Mouse (Mus musculus) forebrain, embryonic 15.5 days (tissue): ENCODE data around the gene Cyb561. TPM values are rescaled to one million over a fixed set of nuclear protein-coding genes. Genes with fewer than 3 reads are reported as not detected.

Experiments
- ATAC-seq: fragments of 200-750 bp; cut with Nextera tagmentation; replicated peaks from 2 replicates; pipeline ENCODE4 v1.8.0; 2017; ENCODE audit warnings: mild to moderate bottlenecking, moderate TSS enrichment, moderate library complexity
- H3K27ac ChIP-seq: fragments of 300-500 bp; sonication (generic); replicated peaks from 2 replicates; pipeline ENCODE4 v1.5.1; 2015; ENCODE audit warnings: mild to moderate bottlenecking, inconsistent platforms
- H3K27me3 ChIP-seq: fragments of 300-500 bp; sonication (generic); 2 replicates; pipeline ENCODE4 v1.6.1; 2015; ENCODE audit warnings: inconsistent platforms
- H3K36me3 ChIP-seq: fragments of 300-500 bp; sonication (generic); 2 replicates; pipeline ENCODE4 v1.6.1; 2015; ENCODE audit warnings: mild to moderate bottlenecking, inconsistent platforms
- H3K4me1 ChIP-seq: fragments of 300-500 bp; sonication (generic); 2 replicates; pipeline ENCODE4 v1.6.1; 2015; ENCODE audit warnings: inconsistent platforms
- H3K4me2 ChIP-seq: fragments of 300-500 bp; sonication (generic); replicated peaks from 2 replicates; pipeline ENCODE4 v1.6.1; 2015; ENCODE audit warnings: mild to moderate bottlenecking, inconsistent platforms
- H3K4me3 ChIP-seq: fragments of 300-500 bp; sonication (generic); 2 replicates; pipeline ENCODE4 v1.5.1; 2015; ENCODE audit warnings: mild to moderate bottlenecking, inconsistent platforms
- H3K9ac ChIP-seq: fragments of 300-500 bp; sonication (generic); replicated peaks from 2 replicates; pipeline ENCODE4 v1.6.1; 2015; ENCODE audit warnings: mild to moderate bottlenecking, inconsistent platforms
- H3K9me3 ChIP-seq: fragments of 300-500 bp; sonication (generic); 2 replicates; pipeline ENCODE4 v1.6.1; 2016; ENCODE audit warnings: inconsistent platforms
- WGBS: fragments of 180-500 bp; shearing (Covaris S2); methylation state at CpG from one replicate; pipeline ENCODE4 v1.1.7; 2015; ENCODE audit warnings: mixed read lengths; 5-methylcytosine and 5-hydroxymethylcytosine counted together
- polyA plus RNA-seq: library from polyadenylated mRNA; unstranded; fragments of >200 nt; fragmentation: Nextera tagmentation; extraction: Ambion mirVana; gene quantifications from 2 replicates; pipeline ENCODE4 v1.2.1, GENCODE M21; 2015

Cyb561 gene
- 32.3 and 32.5 TPM in 2 replicates for polyA plus RNA-seq

- no peak for ATAC-seq
- Histone ChIP-seq H3K36me3 (no peaks in the 10 kb centered on the region), H3K9ac (no peak within 1 kb of the TSS), H3K4me3 (no peak within 1 kb of the TSS), H3K27me3 (no peaks in the 10 kb centered on the region), H3K4me2 (no peak within 1 kb of the TSS), H3K4me1 (no peaks in the 10 kb centered on the region), H3K9me3 (no peaks in the 10 kb centered on the region), H3K27ac (no peak within 1 kb of the TSS)
- WGBS: 81% methylated on average over 12 of the region's 12 CpGs
Observed at GRCm38 (mm10) chr11:105952911-105953386, at the start of gene Cyb561. TSS of gene Cyb561 (minus strand) at chr11:105953336.

- WGBS: 42% methylated on average over 4 of the region's 4 CpGs
- no peaks in the 10 kb centered on the region for H3K9me3 ChIP-seq
- H3K36me3 ChIP-seq: no peaks in the 10 kb centered on the region
- no peak overlapping the region for H3K4me3 ChIP-seq
- H3K27ac ChIP-seq: no peak overlapping the region
- H3K4me1 ChIP-seq: no peaks in the 10 kb centered on the region
- ATAC-seq: no peak
- no peak overlapping the region for H3K9ac ChIP-seq
- no peaks in the 10 kb centered on the region for H3K27me3 ChIP-seq
- H3K4me2 ChIP-seq: no peak overlapping the region
Observed at GRCm38 (mm10) chr11:106001718-106002117, 48.6 kb upstream of the Cyb561 start.

- Histone ChIP-seq H3K4me2 (no peak overlapping the region), H3K27ac (no peak overlapping the region), H3K4me1 (no peaks in the 10 kb centered on the region), H3K27me3 (no peaks in the 10 kb centered on the region), H3K9me3 (no peaks in the 10 kb centered on the region), H3K4me3 (no peak overlapping the region), H3K9ac (no peak overlapping the region), H3K36me3 (no peaks in the 10 kb centered on the region)
- no peak for ATAC-seq
- 93% methylated on average over 6 of the region's 6 CpGs for WGBS
Observed at GRCm38 (mm10) chr11:106000062-106000461, 46.9 kb upstream of the Cyb561 start.

- H3K36me3 ChIP-seq: no peaks in the 10 kb centered on the region
Observed at GRCm38 (mm10) chr11:105994375-105994774, 41.2 kb upstream of the Cyb561 start, which contains the start of gene Ace3. TSS of gene Ace3 (plus strand) at chr11:105994675.

GRCm38 (mm10) chr11:105990231-105990630, 37.1 kb upstream of the Cyb561 start:
- H3K27me3 ChIP-seq: no peaks in the 10 kb centered on the region
- no peak overlapping the region for H3K9ac ChIP-seq
- H3K36me3 ChIP-seq: no peaks in the 10 kb centered on the region
- H3K27ac ChIP-seq: no peak overlapping the region
- ATAC-seq: no peak
- 71% methylated on average over 2 of the region's 2 CpGs for WGBS
- H3K9me3 ChIP-seq: no peaks in the 10 kb centered on the region
- H3K4me1 ChIP-seq: no peaks in the 10 kb centered on the region
- H3K4me3 ChIP-seq: no peak overlapping the region
- H3K4me2 ChIP-seq: no peak overlapping the region

More at GRCm38 (mm10) chr11:105994375-105994774, 41.2 kb upstream of the Cyb561 start, which contains the start of gene Ace3:
- Histone ChIP-seq H3K4me1 (no peaks in the 10 kb centered on the region), H3K27me3 (no peaks in the 10 kb centered on the region), H3K27ac (no peak within 1 kb of the TSS), H3K9ac (no peak within 1 kb of the TSS), H3K4me3 (no peak within 1 kb of the TSS), H3K4me2 (no peak within 1 kb of the TSS), H3K9me3 (no peaks in the 10 kb centered on the region)
- WGBS: 91% methylated on average over 3 of the region's 3 CpGs
- ATAC-seq: no peak

GRCm38 (mm10) chr11:105989446-105989845, 36.3 kb upstream of the Cyb561 start:
- no peaks in the 10 kb centered on the region for H3K27me3 ChIP-seq
- H3K4me3 ChIP-seq: no peak overlapping the region
- no peak overlapping the region for H3K4me2 ChIP-seq
- H3K9me3 ChIP-seq: no peaks in the 10 kb centered on the region
- no peak overlapping the region for H3K27ac ChIP-seq
- no peak for ATAC-seq
- H3K36me3 ChIP-seq: no peaks in the 10 kb centered on the region
- WGBS: 76% methylated on average over 6 of the region's 6 CpGs
- no peaks in the 10 kb centered on the region for H3K4me1 ChIP-seq
- no peak overlapping the region for H3K9ac ChIP-seq

GRCm38 (mm10) chr11:105987446-105987845, 34.3 kb upstream of the Cyb561 start:
- no peaks in the 10 kb centered on the region for H3K4me1 ChIP-seq
- no peak overlapping the region for H3K27ac ChIP-seq
- H3K9ac ChIP-seq: no peak overlapping the region
- H3K4me3 ChIP-seq: no peak overlapping the region
- ATAC-seq: no peak
- H3K9me3 ChIP-seq: no peaks in the 10 kb centered on the region
- no peaks in the 10 kb centered on the region for H3K36me3 ChIP-seq
- WGBS: 70% methylated on average over 6 of the region's 6 CpGs
- no peaks in the 10 kb centered on the region for H3K27me3 ChIP-seq
- no peak overlapping the region for H3K4me2 ChIP-seq

- Histone ChIP-seq H3K4me3 (no peak overlapping the region), H3K4me2 (no peak overlapping the region), H3K27me3 (no peaks in the 10 kb centered on the region), H3K4me1 (no peaks in the 10 kb centered on the region), H3K27ac (no peak overlapping the region), H3K9ac (no peak overlapping the region), H3K36me3 (no peaks in the 10 kb centered on the region), H3K9me3 (no peaks in the 10 kb centered on the region)
- no peak for ATAC-seq
- 63% methylated on average over 4 of the region's 4 CpGs for WGBS
Observed at GRCm38 (mm10) chr11:105984452-105984851, 31.3 kb upstream of the Cyb561 start.

GRCm38 (mm10) chr11:105978634-105979033, 25.5 kb upstream of the Cyb561 start:
- no peak overlapping the region for H3K9ac ChIP-seq
- H3K4me1 ChIP-seq: no peaks in the 10 kb centered on the region
- no peaks in the 10 kb centered on the region for H3K36me3 ChIP-seq
- no peaks in the 10 kb centered on the region for H3K27me3 ChIP-seq
- H3K4me3 ChIP-seq: no peak overlapping the region
- H3K27ac ChIP-seq: no peak overlapping the region
- no peak overlapping the region for H3K4me2 ChIP-seq
- H3K9me3 ChIP-seq: no peaks in the 10 kb centered on the region
- no peak for ATAC-seq
- 66% methylated on average over 5 of the region's 5 CpGs for WGBS

- Histone ChIP-seq H3K4me1 (no peaks in the 10 kb centered on the region), H3K9ac (no peak overlapping the region), H3K27me3 (no peaks in the 10 kb centered on the region), H3K4me2 (no peak overlapping the region), H3K36me3 (no peaks in the 10 kb centered on the region), H3K9me3 (no peaks in the 10 kb centered on the region), H3K27ac (no peak overlapping the region), H3K4me3 (no peak overlapping the region)
- ATAC-seq: no peak
- WGBS: 82% methylated on average over 2 of the region's 2 CpGs
Observed at GRCm38 (mm10) chr11:105978232-105978631, 25.1 kb upstream of the Cyb561 start.

- H3K36me3 ChIP-seq: no peaks in the 10 kb centered on the region
- no peak for ATAC-seq
- H3K4me3 ChIP-seq: no peak overlapping the region
- no peak overlapping the region for H3K9ac ChIP-seq
- 89% methylated on average over 5 of the region's 5 CpGs for WGBS
- no peaks in the 10 kb centered on the region for H3K9me3 ChIP-seq
- H3K27me3 ChIP-seq: no peaks in the 10 kb centered on the region
- H3K4me2 ChIP-seq: no peak overlapping the region
- H3K27ac ChIP-seq: no peak overlapping the region
- H3K4me1 ChIP-seq: no peaks in the 10 kb centered on the region
Observed at GRCm38 (mm10) chr11:105975636-105976035, 22.5 kb upstream of the Cyb561 start.

GRCm38 (mm10) chr11:105975050-105975449, 21.9 kb upstream of the Cyb561 start:
- ATAC-seq: no peak
- WGBS: 59% methylated on average over 3 of the region's 3 CpGs
- no peaks in the 10 kb centered on the region for H3K27me3 ChIP-seq
- H3K36me3 ChIP-seq: no peaks in the 10 kb centered on the region
- no peak overlapping the region for H3K27ac ChIP-seq
- H3K4me2 ChIP-seq: no peak overlapping the region
- no peak overlapping the region for H3K9ac ChIP-seq
- no peak overlapping the region for H3K4me3 ChIP-seq
- no peaks in the 10 kb centered on the region for H3K9me3 ChIP-seq
- H3K4me1 ChIP-seq: no peaks in the 10 kb centered on the region

GRCm38 (mm10) chr11:105974593-105974992, 21.5 kb upstream of the Cyb561 start:
- Histone ChIP-seq H3K9me3 (no peaks in the 10 kb centered on the region), H3K27me3 (no peaks in the 10 kb centered on the region), H3K4me2 (no peak overlapping the region), H3K27ac (no peak overlapping the region), H3K4me3 (no peak overlapping the region), H3K36me3 (no peaks in the 10 kb centered on the region), H3K4me1 (no peaks in the 10 kb centered on the region), H3K9ac (no peak overlapping the region)
- 94% methylated on average over 6 of the region's 6 CpGs for WGBS
- ATAC-seq: no peak
